ENCODE assay signal across 18 mouse cellular contexts in the genomic region with DNA sequence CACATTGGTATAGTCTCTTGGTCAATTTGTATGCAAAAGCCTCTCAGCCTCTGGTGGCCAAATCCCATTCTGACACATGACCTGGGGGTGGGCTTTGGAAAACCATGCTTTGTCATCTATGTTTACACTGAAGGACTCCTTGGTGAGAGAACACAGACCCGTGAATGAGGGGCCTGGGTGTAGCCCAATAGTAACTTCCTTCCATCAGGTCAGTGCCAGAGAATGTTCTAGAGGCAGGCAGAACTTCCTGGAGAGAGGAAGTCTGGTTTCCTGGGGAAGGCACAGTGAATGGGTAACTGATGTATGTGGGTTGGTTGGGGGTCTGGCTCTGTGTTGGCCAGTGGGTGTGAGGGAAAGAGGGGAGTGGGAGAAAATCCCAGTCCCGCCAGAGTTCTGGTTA. TPM values are rescaled to one million over a fixed set of nuclear protein-coding genes. Genes with fewer than 3 reads are reported as not detected.
DNase-seq lines count a peak whose midpoint lies in the region; ATAC-seq lines count a peak whose summit lies in the region.
"Had no signal": no experiment of that assay in that cellular context is flagged by ENCODE, and none has a peak within 500 bp of the region (broad histone marks: within the 10 kb centered on the region; RNA-seq: fewer than 3 reads in every experiment).

No protein-coding gene starts in this region.

- no peaks in the 10 kb centered on the region for H3K27me3 ChIP-seq in kidney, embryonic 14.5 days (ENCODE audit: control insufficient read depth, insufficient read depth, low read length)
- H3K27me3 ChIP-seq in heart, embryonic 12.5 days (replicated peaks) = no peaks in the 10 kb centered on the region
- H3K27me3 ChIP-seq: embryonic facial prominence, embryonic 15.5 days; hindbrain, embryonic 13.5 days; intestine, embryonic 15.5 days; midbrain, embryonic 12.5 days; neural tube, embryonic 15.5 days had no signal

- H3K4me3 ChIP-seq in kidney, embryonic 14.5 days (ENCODE audit: low read length) = no peak overlapping the region
- H3K4me3 ChIP-seq in heart, embryonic 12.5 days = no peak overlapping the region
- H3K4me3 ChIP-seq: embryonic facial prominence, embryonic 15.5 days; forebrain, embryonic 13.5 days; hindbrain, embryonic 13.5 days; intestine, embryonic 15.5 days; midbrain, embryonic 12.5 days; neural tube, embryonic 15.5 days had no signal

- H3K9me3 ChIP-seq in kidney, embryonic 14.5 days (ENCODE audit: control insufficient read depth, low read length) = no peaks in the 10 kb centered on the region
- no peaks in the 10 kb centered on the region for H3K9me3 ChIP-seq in heart, embryonic 12.5 days (replicated peaks)
- H3K9me3 ChIP-seq: embryonic facial prominence, embryonic 15.5 days; forebrain, embryonic 13.5 days; hindbrain, embryonic 13.5 days; intestine, embryonic 15.5 days; midbrain, embryonic 12.5 days; neural tube, embryonic 15.5 days had no signal

- no peak for ATAC-seq in kidney, embryonic 14.5 days (ENCODE audit: low FRiP score, low TSS enrichment)
- peak; percentile 36; the same call in 1 of the 2 replicates for ATAC-seq in heart, embryonic 12.5 days (ENCODE audit: insufficient number of reproducible peaks, low FRiP score)
- no peak for ATAC-seq in erythroblast, adult 5-6 weeks (replicated peaks; ENCODE audit: low FRiP score, poor library complexity, severe bottlenecking)
- ATAC-seq: CD4-positive, CD25-positive, alpha-beta regulatory T cell, adult 4 months; forebrain, embryonic 13.5 days; intestine, embryonic 15.5 days; liver, postnatal 0 days had no signal

- DNase-seq in kidney, postnatal 25 days = peak; percentile 31 to 62
- DNase-seq in heart, postnatal 25 days (ENCODE audit: low spot score) = peak; percentile 42
- peak; percentile 82 for DNase-seq in lung, postnatal 36 days
- DNase-seq in left cerebral cortex, adult 11 months (ENCODE audit: low spot score) = no peak
- DNase-seq: adrenal gland, postnatal 10 days; cerebellum, adult 9-10 months; liver, postnatal 0 days; spleen, adult 18-20 months had no signal

- WGBS in kidney, embryonic 14.5 days = 46% methylated on average over 2 of the region's 2 CpGs
- WGBS in heart, embryonic 12.5 days = 40% methylated on average over 2 of the region's 2 CpGs

- H3K27ac ChIP-seq in kidney, embryonic 14.5 days (ENCODE audit: low read depth, low read length) = no peak overlapping the region
- H3K27ac ChIP-seq in heart, embryonic 12.5 days (ENCODE audit: poor library complexity, severe bottlenecking) = no peak overlapping the region
- H3K27ac ChIP-seq: embryonic facial prominence, embryonic 15.5 days; forebrain, embryonic 13.5 days; hindbrain, embryonic 13.5 days; intestine, embryonic 15.5 days; midbrain, embryonic 12.5 days; neural tube, embryonic 15.5 days had no signal

- intact Hi-C loops in heart, postnatal 25 days (cut with DNase I) = no loop called here

- H3K9ac ChIP-seq in kidney, embryonic 14.5 days (ENCODE audit: low read depth, low read length) = no peak overlapping the region
- H3K9ac ChIP-seq in heart, embryonic 12.5 days = no peak overlapping the region
- H3K9ac ChIP-seq: embryonic facial prominence, embryonic 15.5 days; forebrain, embryonic 13.5 days; hindbrain, embryonic 13.5 days; intestine, embryonic 15.5 days; liver, postnatal 0 days; midbrain, embryonic 12.5 days; neural tube, embryonic 15.5 days had no signal

- no peaks in the 10 kb centered on the region for H3K4me1 ChIP-seq in kidney, embryonic 14.5 days (ENCODE audit: control insufficient read depth, insufficient read depth, low read length)
- peaks cover 12% of the 10 kb centered on the region for H3K4me1 ChIP-seq in heart, embryonic 12.5 days (replicated peaks)
- H3K4me1 ChIP-seq: intestine, embryonic 15.5 days; midbrain, embryonic 12.5 days; neural tube, embryonic 15.5 days had no signal

- no peaks in the 10 kb centered on the region for H3K36me3 ChIP-seq in kidney, embryonic 14.5 days (ENCODE audit: control insufficient read depth, insufficient read depth, low read length)
- H3K36me3 ChIP-seq in heart, embryonic 12.5 days = no peaks in the 10 kb centered on the region
- H3K36me3 ChIP-seq: embryonic facial prominence, embryonic 15.5 days; hindbrain, embryonic 13.5 days; intestine, embryonic 15.5 days; midbrain, embryonic 12.5 days; neural tube, embryonic 15.5 days had no signal

- H3K4me2 ChIP-seq in kidney, embryonic 14.5 days (replicated peaks; ENCODE audit: low read depth, low read length) = no peak overlapping the region
- H3K4me2 ChIP-seq in heart, embryonic 12.5 days = no peak overlapping the region
- H3K4me2 ChIP-seq: embryonic facial prominence, embryonic 15.5 days; forebrain, embryonic 13.5 days; hindbrain, embryonic 13.5 days; intestine, embryonic 15.5 days; midbrain, embryonic 12.5 days; neural tube, embryonic 15.5 days had no signal

RNA-seq across cellular contexts. Expression of a gene that starts 9.0 kb away (rescaled TPM):
- 42.1 and 59.0 TPM in 2 replicates for polyA plus RNA-seq in kidney, embryonic 14.5 days (2014; fragmentation: Nextera tagmentation; extraction: Ambion mirVana)
- polyA plus RNA-seq in heart, embryonic 12.5 days (2016; fragmentation: Nextera tagmentation; extraction: Ambion mirVana) = 55.6 and 59.2 TPM in 2 replicates
- total RNA-seq in heart, postnatal 25 days (2021) = 10 to 100 TPM; 34.3 to 35.6 TPM
- 22.8 and 30.2 TPM in 2 replicates for total RNA-seq in erythroblast, adult 5-6 weeks (2015; ENCODE audit: low replicate concordance)
- total RNA-seq in erythroblast, adult 5-6 weeks (2017; ENCODE audit: low replicate concordance) = 25.7 and 31.8 TPM in 2 replicates

RNA-seq across cellular contexts. Expression of a gene that starts 37.4 kb away (rescaled TPM):
- 36.2 and 58.4 TPM in 2 replicates for polyA plus RNA-seq in kidney, embryonic 14.5 days (2014; fragmentation: Nextera tagmentation; extraction: Ambion mirVana)
- 39.9 and 42.1 TPM in 2 replicates for polyA plus RNA-seq in heart, embryonic 12.5 days (2016; fragmentation: Nextera tagmentation; extraction: Ambion mirVana)
- 10 to 100 TPM; 34.7 to 35.5 TPM for total RNA-seq in heart, postnatal 25 days (2021)
- total RNA-seq in erythroblast, adult 5-6 weeks (2015; ENCODE audit: low replicate concordance) = 24.0 and 33.9 TPM in 2 replicates
- 47.4 and 49.5 TPM in 2 replicates for total RNA-seq in erythroblast, adult 5-6 weeks (2017; ENCODE audit: low replicate concordance)

RNA-seq across cellular contexts. Expression of a gene that starts 37.4 kb away (rescaled TPM):
- polyA plus RNA-seq in kidney, embryonic 14.5 days (2014; fragmentation: Nextera tagmentation; extraction: Ambion mirVana) = 33.7 and 38.1 TPM in 2 replicates
- 32.7 and 34.0 TPM in 2 replicates for polyA plus RNA-seq in heart, embryonic 12.5 days (2016; fragmentation: Nextera tagmentation; extraction: Ambion mirVana)
- 10 to 100 TPM; 17.2 to 18.4 TPM for total RNA-seq in heart, postnatal 25 days (2021)
- total RNA-seq in erythroblast, adult 5-6 weeks (2015; ENCODE audit: low replicate concordance) = 8.2 and 10.6 TPM in 2 replicates
- total RNA-seq in erythroblast, adult 5-6 weeks (2017; ENCODE audit: low replicate concordance) = 15.6 and 22.6 TPM in 2 replicates
